Mouse (Mus musculus): ENCODE data around the gene Ctnnbl1. TPM values are rescaled to one million over a fixed set of nuclear protein-coding genes. Genes with fewer than 3 reads are reported as not detected.
A peak's percentile ranks its signal among the peaks of the same experiment; 100 is the strongest.

Gene Ctnnbl1
- polyA plus RNA-seq, 1 experiment from 2014 or later = 60.9 TPM

GRCm38 (mm10) chr2:157801505-157802357, 64.5 kb downstream of the Ctnnbl1 start:
- Histone ChIP-seq H3K9ac (no peak overlapping the region), H3K27ac (ENCODE audit: low read depth) (no peak overlapping the region), H3K36me3 (ENCODE audit: insufficient read depth) (0 out of 2 replicates have a peak, but pooled peaks cover 3% of the 10 kb centered on the region), H3K4me3 (ENCODE audit: low read depth, low read length) (no peak overlapping the region), H3K4me1 (ENCODE audit: insufficient read depth) (no peaks in the 10 kb centered on the region; the same call in 1 of the 2 replicates), H3K27me3 (ENCODE audit: insufficient read depth, low read length) (no peaks in the 10 kb centered on the region), H3K4me2 (no peak overlapping the region), H3K9me3 (ENCODE audit: low read depth, low read length) (no peaks in the 10 kb centered on the region)
- DNase-seq = peak; percentile 9
- ATAC-seq (ENCODE audit: insufficient read depth) = no peak
- TF ChIP-seq CTCF (IDR thresholded peaks at IDR 0.05; ENCODE audit: low read depth) = no peak
- 40% methylated on average over 8 of the region's 8 CpGs for WGBS

GRCm38 (mm10) chr2:157802666-157803065, 65.5 kb downstream of the Ctnnbl1 start:
- Histone ChIP-seq H3K4me2 (no peak overlapping the region), H3K9me3 (ENCODE audit: low read depth, low read length) (no peaks in the 10 kb centered on the region), H3K9ac (no peak overlapping the region), H3K4me1 (ENCODE audit: insufficient read depth) (no peaks in the 10 kb centered on the region; the same call in 1 of the 2 replicates), H3K4me3 (ENCODE audit: low read depth, low read length) (no peak overlapping the region), H3K27ac (ENCODE audit: low read depth) (no peak overlapping the region), H3K27me3 (ENCODE audit: insufficient read depth, low read length) (no peaks in the 10 kb centered on the region), H3K36me3 (ENCODE audit: insufficient read depth) (0 out of 2 replicates have a peak, but pooled peaks cover 3% of the 10 kb centered on the region)
- no peak for TF ChIP-seq CTCF (IDR thresholded peaks at IDR 0.05; ENCODE audit: low read depth)
- 89% methylated on average over 5 of the region's 5 CpGs for WGBS
- DNase-seq = no peak
- ATAC-seq (ENCODE audit: insufficient read depth) = no peak

GRCm38 (mm10) chr2:157804388-157804787, 67.2 kb downstream of the Ctnnbl1 start:
- H3K27ac ChIP-seq (ENCODE audit: low read depth) = no peak overlapping the region
- no peak overlapping the region for H3K4me2 ChIP-seq
- H3K27me3 ChIP-seq (ENCODE audit: insufficient read depth, low read length) = no peaks in the 10 kb centered on the region
- H3K4me1 ChIP-seq (ENCODE audit: insufficient read depth) = no peaks in the 10 kb centered on the region; the same call in 1 of the 2 replicates
- H3K4me3 ChIP-seq (ENCODE audit: low read depth, low read length) = no peak overlapping the region
- no peak for ATAC-seq (ENCODE audit: insufficient read depth)
- no peaks in the 10 kb centered on the region for H3K9me3 ChIP-seq (ENCODE audit: low read depth, low read length)
- H3K36me3 ChIP-seq (ENCODE audit: insufficient read depth) = no peaks in the 10 kb centered on the region
- H3K9ac ChIP-seq = no peak overlapping the region
- no peak for DNase-seq
- no peak for TF ChIP-seq CTCF (IDR thresholded peaks at IDR 0.05; ENCODE audit: low read depth)
- WGBS = 79% methylated on average over 3 of the region's 3 CpGs

GRCm38 (mm10) chr2:157805091-157805490, 67.9 kb downstream of the Ctnnbl1 start:
- ATAC-seq (ENCODE audit: insufficient read depth) (no peak), DNase-seq (no peak)
- H3K36me3 ChIP-seq (ENCODE audit: insufficient read depth) = peaks cover 3% of the 10 kb centered on the region; the same call in 1 of the 2 replicates

GRCm38 (mm10) chr2:157807076-157807475, 69.9 kb downstream of the Ctnnbl1 start:
- H3K27me3 ChIP-seq (ENCODE audit: insufficient read depth, low read length) = no peaks in the 10 kb centered on the region
- H3K36me3 ChIP-seq (ENCODE audit: insufficient read depth) = peaks cover 5% of the 10 kb centered on the region; the same call in 1 of the 2 replicates
- H3K9me3 ChIP-seq (ENCODE audit: low read depth, low read length) = no peaks in the 10 kb centered on the region
- H3K4me3 ChIP-seq (ENCODE audit: low read depth, low read length) = no peak overlapping the region
- H3K4me2 ChIP-seq = no peak overlapping the region
- ATAC-seq (ENCODE audit: insufficient read depth) = no peak
- H3K27ac ChIP-seq (ENCODE audit: low read depth) = no peak overlapping the region
- H3K4me1 ChIP-seq (ENCODE audit: insufficient read depth) = no peaks in the 10 kb centered on the region; the same call in 1 of the 2 replicates
- 67% methylated on average over 4 of the region's 4 CpGs for WGBS
- no peak for TF ChIP-seq CTCF (IDR thresholded peaks at IDR 0.05; ENCODE audit: low read depth)
- no peak overlapping the region for H3K9ac ChIP-seq
- no peak for DNase-seq

More at GRCm38 (mm10) chr2:157805091-157805490, 67.9 kb downstream of the Ctnnbl1 start:
- 78% methylated on average over 3 of the region's 3 CpGs for WGBS
- Histone ChIP-seq H3K4me3 (ENCODE audit: low read depth, low read length) (no peak overlapping the region), H3K9me3 (ENCODE audit: low read depth, low read length) (no peaks in the 10 kb centered on the region), H3K4me2 (no peak overlapping the region), H3K27me3 (ENCODE audit: insufficient read depth, low read length) (no peaks in the 10 kb centered on the region), H3K4me1 (ENCODE audit: insufficient read depth) (no peaks in the 10 kb centered on the region; the same call in 1 of the 2 replicates), H3K27ac (ENCODE audit: low read depth) (no peak overlapping the region), H3K9ac (no peak overlapping the region)
- no peak for TF ChIP-seq CTCF (IDR thresholded peaks at IDR 0.05; ENCODE audit: low read depth)

GRCm38 (mm10) chr2:157807621-157808367, 70.6 kb downstream of the Ctnnbl1 start:
- ATAC-seq (ENCODE audit: insufficient read depth) (no peak), DNase-seq (no peak)
- Histone ChIP-seq H3K9me3 (ENCODE audit: low read depth, low read length) (no peaks in the 10 kb centered on the region), H3K27me3 (ENCODE audit: insufficient read depth, low read length) (no peaks in the 10 kb centered on the region), H3K4me3 (ENCODE audit: low read depth, low read length) (no peak overlapping the region), H3K36me3 (ENCODE audit: insufficient read depth) (peaks cover 5% of the 10 kb centered on the region; the same call in 1 of the 2 replicates), H3K4me2 (no peak overlapping the region), H3K27ac (ENCODE audit: low read depth) (no peak overlapping the region), H3K9ac (no peak overlapping the region), H3K4me1 (ENCODE audit: insufficient read depth) (no peaks in the 10 kb centered on the region; the same call in 1 of the 2 replicates)
- 73% methylated on average over 7 of the region's 7 CpGs for WGBS
- TF ChIP-seq CTCF (IDR thresholded peaks at IDR 0.05; ENCODE audit: low read depth) = no peak

Measured in lung, embryonic 14.5 days (tissue).